Comparison of ENCODE assay signal across 11 mouse cellular contexts in genomic region chr5:133453349-133454049, GRCm38 (mm10).
A peak's percentile ranks its signal among the peaks of the same experiment; 100 is the strongest.
DNase-seq lines count a peak whose midpoint lies in the region; ATAC-seq lines count a peak whose summit lies in the region.
"Had no signal": no experiment of that assay in that cellular context is flagged by ENCODE, and none has a peak within 500 bp of the region (broad histone marks: within the 10 kb centered on the region; RNA-seq: fewer than 3 reads in every experiment).

No protein-coding gene starts in this region.

- peak; percentile 66 for ATAC-seq in midbrain, embryonic 14.5 days (ENCODE audit: low FRiP score, low TSS enrichment)
- ATAC-seq: intestine, embryonic 15.5 days had no signal

- peak; percentile 87 for DNase-seq in brain, adult 2 months (ENCODE audit: low read depth, low spot score)
- DNase-seq in cerebellum, postnatal 14 days, result peak; percentile 70 to 72
- DNase-seq in layer of hippocampus, adult 11-12 months (ENCODE audit: low spot score), result peak; percentile 60
- peak; percentile 76 for DNase-seq in midbrain, embryonic 14.5 days
- DNase-seq in kidney, postnatal 14 days, result no peak
- DNase-seq in kidney, postnatal 4 days, result no peak
- no peak for DNase-seq in spleen, postnatal 14 days (ENCODE audit: low spot score in 2 of 2)
- DNase-seq in spleen, postnatal 10 days (ENCODE audit: low spot score in 2 of 2), result no peak

- H3K9ac ChIP-seq in midbrain, embryonic 14.5 days (replicated peaks; ENCODE audit: low read length), result no peak overlapping the region
- H3K9ac ChIP-seq: intestine, embryonic 15.5 days; lung, embryonic 15.5 days had no signal

- H3K36me3 ChIP-seq in midbrain, embryonic 14.5 days (ENCODE audit: control insufficient read depth, insufficient read depth, low read length), result no peaks in the 10 kb centered on the region
- H3K36me3 ChIP-seq: intestine, embryonic 15.5 days; lung, embryonic 15.5 days had no signal

- WGBS in midbrain, embryonic 14.5 days, result 19% methylated on average over 7 of the region's 7 CpGs

- no peaks in the 10 kb centered on the region for H3K27me3 ChIP-seq in midbrain, embryonic 14.5 days (ENCODE audit: control insufficient read depth, insufficient read depth, low read length)
- H3K27me3 ChIP-seq: CH12.LX; intestine, embryonic 15.5 days; lung, embryonic 15.5 days had no signal

- no peak overlapping the region for H3K4me3 ChIP-seq in midbrain, embryonic 14.5 days (replicated peaks; ENCODE audit: low read depth, low read length)
- H3K4me3 ChIP-seq: intestine, embryonic 15.5 days; lung, embryonic 15.5 days had no signal

- peaks cover 13% of the 10 kb centered on the region for H3K4me1 ChIP-seq in midbrain, embryonic 14.5 days (ENCODE audit: control insufficient read depth, insufficient read depth, low read length)
- H3K4me1 ChIP-seq: intestine, embryonic 15.5 days; lung, embryonic 15.5 days had no signal

- H3K27ac ChIP-seq in midbrain, embryonic 14.5 days (replicated peaks; ENCODE audit: low read depth, low read length), result peak overlapping the region; percentile 28
- H3K27ac ChIP-seq: intestine, embryonic 15.5 days; lung, embryonic 15.5 days had no signal

- no peaks in the 10 kb centered on the region for H3K9me3 ChIP-seq in midbrain, embryonic 14.5 days (ENCODE audit: control insufficient read depth, low read length)
- H3K9me3 ChIP-seq: intestine, embryonic 15.5 days; lung, embryonic 15.5 days had no signal

- H3K4me2 ChIP-seq in midbrain, embryonic 14.5 days (ENCODE audit: low read length), result no peak overlapping the region; the same call in 1 of the 2 replicates
- H3K4me2 ChIP-seq: intestine, embryonic 15.5 days; lung, embryonic 15.5 days had no signal

Comparison
In these comparisons a context has a peak if more than half of its experiments do, and no peak if none do; other contexts are left out.
1. DNase-seq: peak in brain, adult 2 months (single experiment), cerebellum, postnatal 14 days (2 of 2), layer of hippocampus, adult 11-12 months (single experiment) and midbrain, embryonic 14.5 days (single experiment); none in kidney, postnatal 14 days (single experiment), kidney, postnatal 4 days (0 of 2), spleen, postnatal 14 days (0 of 2) and spleen, postnatal 10 days (0 of 2).